Comparison of ENCODE assay signal across 12 mouse cellular contexts in genomic region chr7:128581864-128582484, GRCm38 (mm10). TPM values are rescaled to one million over a fixed set of nuclear protein-coding genes. Genes with fewer than 3 reads are reported as not detected.
A peak's percentile ranks its signal among the peaks of the same experiment; 100 is the strongest.
DNase-seq lines count a peak whose midpoint lies in the region; ATAC-seq and TF ChIP-seq lines count a peak whose summit lies in the region.
"Had no signal": no experiment of that assay in that cellular context is flagged by ENCODE, and none has a peak within 500 bp of the region (broad histone marks: within the 10 kb centered on the region; RNA-seq: fewer than 3 reads in every experiment).

No protein-coding gene starts in this region.

- 82% methylated on average over 15 of the region's 15 CpGs for WGBS in liver, embryonic 11.5 days
- WGBS in liver, embryonic 12.5 days (ENCODE audit: insufficient replicate concordance), result 82% methylated on average over 15 of the region's 15 CpGs
- 50% methylated on average over 15 of the region's 15 CpGs for WGBS in bone marrow, adult 2 months

- no peaks in the 10 kb centered on the region for H3K27me3 ChIP-seq in liver, embryonic 11.5 days (replicated peaks; ENCODE audit: control insufficient read depth, insufficient read depth, low read length)
- H3K27me3 ChIP-seq in liver, embryonic 12.5 days (replicated peaks), result no peaks in the 10 kb centered on the region
- H3K27me3 ChIP-seq: limb, embryonic 13.5 days; Patski had no signal

- no peak for ATAC-seq in liver, embryonic 11.5 days (replicated peaks; ENCODE audit: low FRiP score)
- ATAC-seq in liver, embryonic 12.5 days, result no peak
- ATAC-seq: Patski had no signal

- peak overlapping the region; percentile 19; the same call in 1 of the 2 replicates for H3K27ac ChIP-seq in liver, embryonic 11.5 days (ENCODE audit: low read depth, low read length)
- H3K27ac ChIP-seq in liver, embryonic 12.5 days, result no peak overlapping the region
- H3K27ac ChIP-seq in bone marrow, adult 2 months (ENCODE audit: control insufficient read depth, insufficient read depth, low read depth, low read length, poor library complexity), result no peak overlapping the region
- H3K27ac ChIP-seq: limb, embryonic 13.5 days had no signal

- intact Hi-C loops in heart, postnatal 36 days (cut with DNase I), result no loop called here
- intact Hi-C loops in gastrocnemius, postnatal 36 days (cut with DNase I), result no loop called here

- H3K4me3 ChIP-seq in liver, embryonic 11.5 days (ENCODE audit: low read depth, low read length), result no peak overlapping the region
- H3K4me3 ChIP-seq in liver, embryonic 12.5 days, result no peak overlapping the region
- peak overlapping the region; percentile 17 for H3K4me3 ChIP-seq in bone marrow, adult 2 months (replicated peaks; ENCODE audit: control insufficient read depth, low read depth, low read length)
- H3K4me3 ChIP-seq: limb, embryonic 13.5 days had no signal

- TF ChIP-seq POLR2A in bone marrow, adult 2 months (IDR thresholded peaks at IDR 0.05; ENCODE audit: borderline replicate concordance, control insufficient read depth, low read depth, low read length), result no peak

- TF ChIP-seq CTCF in bone marrow, adult 2 months (IDR thresholded peaks at IDR 0.05; ENCODE audit: control insufficient read depth, insufficient read depth, low read length), result no peak

- no peaks in the 10 kb centered on the region for H3K9me3 ChIP-seq in liver, embryonic 11.5 days (ENCODE audit: control insufficient read depth, low read length)
- no peaks in the 10 kb centered on the region for H3K9me3 ChIP-seq in liver, embryonic 12.5 days (replicated peaks)
- H3K9me3 ChIP-seq: limb, embryonic 13.5 days had no signal

- peaks cover 10% of the 10 kb centered on the region for H3K4me1 ChIP-seq in liver, embryonic 11.5 days (replicated peaks; ENCODE audit: control insufficient read depth, insufficient read depth, low read length)
- H3K4me1 ChIP-seq in liver, embryonic 12.5 days, result peaks cover 29% of the 10 kb centered on the region
- peaks cover 5% of the 10 kb centered on the region for H3K4me1 ChIP-seq in bone marrow, adult 2 months (ENCODE audit: control insufficient read depth, insufficient read depth, low read length)
- H3K4me1 ChIP-seq: limb, embryonic 13.5 days had no signal

- no peak overlapping the region for H3K4me2 ChIP-seq in liver, embryonic 11.5 days
- H3K4me2 ChIP-seq in liver, embryonic 12.5 days, result no peak overlapping the region
- H3K4me2 ChIP-seq: limb, embryonic 13.5 days had no signal

- no peaks in the 10 kb centered on the region for H3K36me3 ChIP-seq in liver, embryonic 11.5 days (ENCODE audit: control insufficient read depth, insufficient read depth, low read length)
- no peaks in the 10 kb centered on the region for H3K36me3 ChIP-seq in liver, embryonic 12.5 days
- H3K36me3 ChIP-seq: limb, embryonic 13.5 days had no signal

- no peak overlapping the region for H3K9ac ChIP-seq in liver, embryonic 11.5 days (ENCODE audit: low read depth, low read length)
- H3K9ac ChIP-seq in liver, embryonic 12.5 days, result no peak overlapping the region
- H3K9ac ChIP-seq: limb, embryonic 13.5 days had no signal

- DNase-seq in cerebellum, postnatal 10 days, result peak; percentile 41 to 55
- no peak for DNase-seq in cerebellum, adult 9-11 months
- DNase-seq in liver, embryonic 11.5 days (ENCODE audit: low spot score), result no peak
- peak; percentile 7 to 8 for DNase-seq in heart, postnatal 36 days
- no peak for DNase-seq in gastrocnemius, postnatal 36 days
- DNase-seq in kidney, postnatal 4 days, result no peak
- DNase-seq: gastrocnemius, postnatal 10 days; kidney, postnatal 25 days had no signal

RNA-seq across cellular contexts. Expression of gene Inpp5f, which starts 29.2 kb away (rescaled TPM):
- polyA plus RNA-seq in liver, embryonic 11.5 days (2014; fragmentation: Nextera tagmentation; extraction: Ambion mirVana), result 20.0 and 22.7 TPM in 2 replicates
- 9.3 and 10.2 TPM in 2 replicates for polyA plus RNA-seq in liver, embryonic 12.5 days (2016; fragmentation: Nextera tagmentation; extraction: Ambion mirVana)
- 3.9 and 14.7 TPM in 2 replicates for polyA plus RNA-seq in bone marrow, adult 2 months (2011; ENCODE audit: insufficient read depth, insufficient read length, low replicate concordance, missing spikeins)
- 1 to 10 TPM; 5.0 to 7.0 TPM for total RNA-seq in heart, postnatal 36 days (2021)
- total RNA-seq in gastrocnemius, postnatal 36 days (2021), result 1 to 10 TPM; 2.9 to 3.2 TPM

RNA-seq across cellular contexts. Expression of gene Bag3, which starts 58.6 kb away (rescaled TPM):
- 10.3 and 12.5 TPM in 2 replicates for polyA plus RNA-seq in liver, embryonic 11.5 days (2014; fragmentation: Nextera tagmentation; extraction: Ambion mirVana)
- 5.5 TPM in 2 replicates for polyA plus RNA-seq in liver, embryonic 12.5 days (2016; fragmentation: Nextera tagmentation; extraction: Ambion mirVana)
- 5.3 and 10.6 TPM in 2 replicates for polyA plus RNA-seq in bone marrow, adult 2 months (2011; ENCODE audit: insufficient read depth, insufficient read length, low replicate concordance, missing spikeins)
- 100 to 1,000 TPM; 258 to 272 TPM for total RNA-seq in heart, postnatal 36 days (2021)
- 100 to 1,000 TPM; 130 to 132 TPM for total RNA-seq in gastrocnemius, postnatal 36 days (2021)

Comparison
In these comparisons a context has a peak if more than half of its experiments do, and no peak if none do; other contexts are left out.
1. DNase-seq: peak in cerebellum, postnatal 10 days (2 of 2) and heart, postnatal 36 days (2 of 2); none in cerebellum, adult 9-11 months (single experiment), liver, embryonic 11.5 days (single experiment), gastrocnemius, postnatal 36 days (0 of 2) and kidney, postnatal 4 days (0 of 2).